Mouse (Mus musculus) lung, postnatal 36 days (tissue): ENCODE measurements around the gene H13.
"Not testable (repeated sequence)": the region's sequence is repeated elsewhere in the genome, so short reads cannot be mapped to it uniquely, and the experiment has no call there.

Source experiments
- DNase-seq: peaks from one replicate; pipeline ENCODE4 v3.0.0; 2022; ENCODE audit warnings: mixed read lengths

Gene H13

GRCm38 (mm10) chr2:152666191-152666590 lies 3.1 kb upstream of the H13 start:
- DNase-seq, result not testable (repeated sequence)

DNA sequence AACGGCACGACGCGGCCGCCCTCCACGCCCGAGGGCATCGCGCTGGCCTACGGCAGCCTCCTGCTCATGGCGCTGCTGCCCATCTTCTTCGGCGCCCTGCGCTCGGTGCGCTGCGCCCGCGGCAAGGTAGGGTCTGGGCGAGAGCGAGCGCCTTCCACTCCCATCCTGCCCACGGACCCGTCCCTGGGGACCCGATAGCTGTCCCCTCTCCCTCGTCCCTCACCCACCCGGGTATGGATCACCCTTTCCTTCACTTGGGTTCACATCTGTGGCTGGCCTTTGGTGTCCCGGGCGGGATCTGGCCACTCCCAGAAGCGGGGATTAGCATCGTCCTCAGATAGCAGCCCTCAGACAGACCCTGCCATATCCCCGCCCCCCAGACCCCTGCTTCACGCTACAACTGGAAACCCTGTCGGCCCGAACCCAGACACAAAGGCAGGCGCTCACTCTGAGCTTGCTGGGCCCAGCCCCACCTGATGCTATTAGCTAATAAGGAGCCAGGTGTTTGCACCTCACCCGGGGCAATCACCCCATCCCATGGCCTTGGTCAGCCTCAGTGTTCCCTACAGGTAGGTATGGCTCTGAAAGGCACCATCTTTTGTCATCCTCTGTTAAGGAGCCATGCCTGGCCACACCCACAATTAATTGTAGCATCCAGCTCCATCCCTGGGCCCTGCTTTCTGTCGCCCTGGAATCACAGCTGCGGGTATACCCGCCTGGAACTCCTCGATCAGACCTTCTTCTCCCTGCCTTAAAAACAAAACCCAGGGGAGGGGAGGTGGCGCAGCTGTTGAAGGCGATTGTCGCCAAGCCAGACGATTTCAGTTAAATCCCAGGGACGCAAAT lies 601 bp downstream of the H13 start:
- DNase-seq, result no peak

- DNase-seq, result peak; percentile 53
Observed at GRCm38 (mm10) chr2:152670983-152671641, 1.9 kb downstream of the H13 start.

DNA sequence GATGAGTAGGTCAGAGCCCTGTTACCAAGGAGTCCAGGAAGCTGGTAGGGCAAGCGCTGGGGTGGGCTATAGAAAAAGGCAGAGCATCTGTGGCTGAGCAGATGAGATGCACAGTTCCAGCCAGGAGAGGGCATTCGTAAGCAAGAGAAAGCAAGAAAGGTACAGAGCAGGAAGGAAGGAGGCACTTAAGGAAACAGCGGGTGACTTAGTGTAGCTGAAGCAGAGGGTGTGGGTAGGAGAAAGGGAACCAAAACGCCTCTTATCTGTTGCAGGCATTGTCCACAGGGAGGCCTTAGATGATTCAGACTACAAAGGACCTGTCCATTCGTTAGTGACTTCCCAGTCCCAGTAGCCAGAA lies 2.4 kb downstream of the H13 start:
- DNase-seq, result peak; percentile 80

GRCm38 (mm10) chr2:152672166-152672565 lies 2.9 kb downstream of the H13 start:
- peak; percentile 56 for DNase-seq

DNA sequence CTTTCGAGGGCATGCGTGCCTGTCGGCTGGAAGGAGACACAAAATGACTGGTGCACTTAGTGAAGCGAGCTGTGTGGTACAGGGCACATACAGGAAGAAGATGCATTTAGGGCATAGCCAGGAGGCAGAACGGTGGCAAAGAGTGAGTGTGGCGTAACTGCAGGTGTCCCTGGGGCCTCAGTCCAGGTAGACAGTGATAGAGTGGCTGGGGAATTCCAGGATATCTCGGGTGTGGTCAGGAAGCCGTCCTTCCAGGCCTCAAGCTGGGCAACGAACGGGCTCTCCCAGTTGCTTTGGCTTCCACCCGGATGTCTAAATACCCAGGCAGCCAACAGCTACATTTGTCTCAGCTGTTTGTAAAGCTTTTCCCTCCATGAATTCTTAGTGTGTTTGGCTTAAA lies 4.9 kb downstream of the H13 start:
- DNase-seq, result no peak

DNA sequence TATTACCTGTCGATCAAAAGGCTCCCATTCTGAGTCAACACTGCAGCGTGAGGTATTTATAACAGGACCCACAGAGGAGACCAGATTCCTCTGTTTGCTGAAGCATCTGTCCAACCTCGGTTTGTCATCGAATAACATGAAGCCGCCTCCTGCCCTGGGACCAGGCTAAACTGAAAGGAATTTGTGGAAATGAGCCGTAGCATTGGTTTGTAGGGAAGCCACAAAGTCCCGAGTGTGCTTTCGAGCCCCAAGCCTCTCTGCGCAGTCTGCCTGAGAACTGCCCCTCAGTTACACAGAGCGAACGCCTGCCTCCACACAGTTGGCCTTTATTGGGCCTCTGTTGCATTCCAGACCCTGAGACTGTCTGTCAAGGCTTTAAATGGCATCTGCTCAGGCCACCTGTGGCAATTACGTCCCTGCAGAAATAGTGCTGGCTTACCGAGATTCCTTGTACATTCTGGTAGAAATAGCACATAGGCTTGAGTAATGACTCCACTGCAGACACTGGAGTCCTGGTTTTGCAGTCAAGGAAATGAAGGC lies 6.1 kb downstream of the H13 start:
- DNase-seq, result no peak

DNA sequence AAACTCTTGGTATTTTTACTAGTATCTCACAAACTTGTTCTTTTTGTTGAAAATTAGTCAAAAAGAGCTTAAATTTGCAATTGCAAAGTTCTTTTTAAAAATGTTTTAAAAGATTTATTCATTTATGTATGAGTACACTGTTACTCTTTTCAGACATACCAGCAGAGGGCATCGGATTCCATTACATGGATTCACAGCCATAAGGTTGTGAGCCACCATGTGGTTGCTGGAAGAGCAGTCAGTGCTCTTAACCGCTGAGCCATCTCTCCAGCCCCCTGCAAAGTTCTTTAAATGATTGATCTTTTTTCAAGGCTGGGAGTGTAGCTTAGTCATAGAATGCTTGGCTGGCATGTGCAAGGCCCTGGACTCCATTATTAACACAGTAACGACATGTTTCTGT lies 9.0 kb downstream of the H13 start:
- DNase-seq, result peak; percentile 49

DNA sequence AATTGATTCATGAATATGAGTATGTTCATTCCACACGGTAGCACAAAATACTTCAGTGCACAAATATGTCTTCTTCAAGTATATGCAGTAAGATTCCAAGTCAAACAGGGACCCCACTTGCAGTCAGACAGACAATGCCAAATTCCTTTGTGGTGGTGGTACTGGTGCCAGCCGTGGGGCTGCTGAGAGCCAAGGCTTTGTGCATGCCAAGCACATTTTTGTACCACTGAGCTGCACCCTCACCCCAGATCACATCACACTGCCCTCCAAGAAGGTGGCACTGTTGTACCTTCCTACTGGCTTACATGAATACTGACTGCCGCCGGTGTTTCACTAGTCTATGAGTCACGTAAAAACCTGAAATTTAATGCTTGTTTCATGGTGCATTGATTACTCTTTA lies 9.7 kb downstream of the H13 start:
- no peak for DNase-seq

GRCm38 (mm10) chr2:152679701-152680355 lies 10.6 kb downstream of the H13 start:
- no peak for DNase-seq

- DNase-seq, result no peak
Observed at GRCm38 (mm10) chr2:152683086-152683485, 13.8 kb downstream of the H13 start.

- DNase-seq, result no peak
Observed at GRCm38 (mm10) chr2:152686399-152686798, 17.1 kb downstream of the H13 start.

- DNase-seq, result peak; percentile 93
Observed at GRCm38 (mm10) chr2:152686806-152687267, 17.6 kb downstream of the H13 start, which contains the start of gene Mcts2. Gene Mcts2 (plus strand): TSS chr2:152687035.

GRCm38 (mm10) chr2:152691564-152692217 lies 22.4 kb downstream of the H13 start:
- DNase-seq, result peak; percentile 69

DNA sequence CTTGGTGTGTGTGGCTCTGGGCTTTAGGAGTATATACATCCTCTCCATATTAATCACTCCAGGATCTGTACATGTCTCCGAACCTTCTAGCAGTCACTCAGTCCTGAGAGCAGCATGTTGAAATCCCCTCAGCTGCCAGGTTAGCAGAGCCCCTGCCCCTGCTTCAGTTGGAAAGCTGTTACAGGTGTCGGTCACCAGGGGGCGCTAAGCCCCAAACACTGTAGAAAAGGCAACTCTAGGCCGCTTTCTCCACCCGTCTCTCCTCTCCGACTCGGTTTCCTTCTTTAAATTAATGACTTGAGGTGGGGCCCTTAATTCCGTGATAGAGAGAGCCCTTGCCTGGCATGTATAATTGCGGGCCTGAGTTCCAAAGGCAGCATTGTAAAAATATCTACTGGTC lies 24.0 kb downstream of the H13 start:
- DNase-seq, result peak; percentile 75

DNA sequence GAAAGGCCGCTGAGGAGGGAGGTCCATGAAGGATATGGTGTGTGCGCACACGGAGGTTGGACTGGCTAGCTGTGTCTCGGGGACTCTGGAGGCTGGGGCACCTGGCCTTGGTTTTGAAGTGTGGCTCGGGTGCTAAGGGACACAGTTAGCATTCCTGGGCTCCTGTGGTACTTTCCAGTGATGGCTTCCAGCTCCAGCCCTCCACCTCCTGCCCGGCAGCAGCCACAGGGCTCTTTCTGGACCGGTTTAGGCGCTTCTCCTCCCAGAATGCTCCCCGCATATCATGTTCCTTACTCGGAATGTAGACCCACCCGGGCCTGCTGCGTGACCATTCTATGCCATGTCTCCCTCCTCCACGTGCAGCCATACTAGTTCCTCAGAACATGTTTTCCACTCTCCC lies 24.5 kb downstream of the H13 start:
- no peak for DNase-seq

- peak; percentile 86 for DNase-seq
Observed at GRCm38 (mm10) chr2:152694708-152695107, 25.4 kb downstream of the H13 start.

GRCm38 (mm10) chr2:152696016-152696415 lies 26.8 kb downstream of the H13 start:
- DNase-seq, result no peak

DNA sequence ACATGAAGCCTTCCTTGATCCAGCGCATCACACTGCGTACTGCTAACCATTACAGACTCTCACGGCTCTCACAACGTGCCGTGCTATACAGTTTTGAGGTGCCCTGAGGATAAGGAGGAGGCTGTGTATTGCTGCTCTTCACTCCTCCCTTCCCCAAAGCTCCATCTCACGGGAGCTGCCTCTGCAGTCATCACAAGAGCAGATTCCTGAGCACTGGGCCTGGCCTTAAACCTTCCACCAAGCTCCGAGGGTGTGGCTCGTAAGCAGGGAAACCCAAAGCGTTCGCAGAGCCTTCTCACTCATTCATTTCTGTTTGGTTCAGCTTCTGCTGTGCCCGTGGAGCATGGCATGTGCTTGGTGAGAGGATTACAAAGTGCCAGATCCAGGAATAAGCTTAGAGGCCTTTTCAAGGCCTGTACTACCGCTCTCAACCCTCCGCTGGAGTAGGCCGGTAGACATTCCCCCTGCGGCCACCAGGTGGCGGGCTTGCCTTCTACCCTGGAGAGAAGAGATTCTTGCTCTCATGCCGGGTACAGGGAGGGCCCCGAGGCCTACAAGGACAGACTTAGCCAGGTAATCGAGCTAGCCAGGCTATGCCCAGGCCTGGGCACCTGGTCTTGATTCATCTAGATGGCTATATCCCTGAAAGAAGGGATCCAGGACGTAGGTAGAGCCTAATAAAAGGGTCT lies 27.4 kb downstream of the H13 start:
- peak; percentile 94 for DNase-seq

DNA sequence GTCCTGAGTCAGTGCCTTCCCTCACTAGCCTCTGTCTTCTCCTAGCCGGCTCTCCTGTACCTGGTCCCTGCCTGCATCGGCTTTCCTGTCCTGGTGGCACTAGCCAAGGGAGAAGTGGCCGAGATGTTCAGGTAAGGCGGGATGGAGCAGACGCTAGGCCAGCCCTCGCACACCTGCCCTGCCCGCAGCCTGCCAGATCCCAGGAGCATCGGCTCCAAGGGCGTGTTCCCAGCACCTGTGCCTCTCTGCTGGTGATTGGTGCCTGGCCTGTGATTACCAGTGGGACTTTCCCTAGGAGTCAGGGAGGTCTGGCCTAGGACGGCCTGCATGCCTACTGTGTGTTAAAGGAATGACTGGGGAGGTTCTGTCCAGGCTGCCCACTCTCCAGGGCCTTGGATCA lies 30.9 kb downstream of the H13 start:
- DNase-seq, result no peak

GRCm38 (mm10) chr2:152700725-152701124 lies 31.5 kb downstream of the H13 start:
- DNase-seq, result no peak

GRCm38 (mm10) chr2:152703596-152704255 lies 34.5 kb downstream of the H13 start:
- no peak for DNase-seq
